Mouse (Mus musculus) CH12.LX (cell line): Measurements from ENCODE around the gene Rpusd4. TPM values are rescaled to one million over a fixed set of nuclear protein-coding genes. Genes with fewer than 3 reads are reported as not detected.

Source experiments
- DNase-seq: peaks from one replicate; pipeline ENCODE4 v3.0.0-alpha.2; 2013; ENCODE audit errors: extremely low read depth
- H3K27ac ChIP-seq: 2 replicates; pipeline ENCODE4 v1.5.1; 2012; ENCODE audit warnings: low read depth, mild to moderate bottlenecking, control low read depth, moderate library complexity; ENCODE audit not compliant: insufficient read depth
- H3K27me3 ChIP-seq: replicated peaks from 2 replicates; pipeline ENCODE3; 2012; ENCODE audit warnings: inconsistent platforms
- H3K36me3 ChIP-seq, 2 experiments: replicated peaks in 1 of 2; 2 replicates each; pipeline versions ENCODE3 to v1.6.1; 2012; ENCODE audit warnings: inconsistent platforms in 1 of 2, low read length in 1 of 2, mild to moderate bottlenecking in 1 of 2, mixed read lengths in 1 of 2, moderate library complexity in 1 of 2; ENCODE audit not compliant: control insufficient read depth in 1 of 2, insufficient read depth in 1 of 2
- H3K4me1 ChIP-seq, 2 experiments: 2 replicates each; pipeline ENCODE4 v1.6.1; 2012; ENCODE audit warnings: inconsistent platforms in 1 of 2, moderate library complexity in 1 of 2; ENCODE audit not compliant: insufficient read depth in 2 of 2, control insufficient read depth in 1 of 2
- H3K4me2 ChIP-seq: 2 replicates; pipeline ENCODE4 v1.6.1; 2012; ENCODE audit warnings: low read depth, mild to moderate bottlenecking, control low read depth; ENCODE audit not compliant: poor library complexity, insufficient read depth, severe bottlenecking
- H3K4me3 ChIP-seq, 3 experiments: fragments of 150-350 bp in 1 of 3; sonication (generic) in 1 of 3; replicated peaks in 1 of 3; 2 replicates each; pipeline versions ENCODE3 to v1.5.1; 2011 to 2012; ENCODE audit warnings: low read depth in 2 of 3, low read length in 2 of 3, mild to moderate bottlenecking in 2 of 3, moderate library complexity in 2 of 3, control low read depth in 1 of 3, improper control_type of control experiment in 1 of 3, inconsistent platforms in 1 of 3, mixed read lengths in 1 of 3; ENCODE audit not compliant: poor library complexity in 1 of 3
- H3K79me2 ChIP-seq: replicated peaks from 2 replicates; pipeline ENCODE4 v1.6.1; 2012; ENCODE audit warnings: mild to moderate bottlenecking, moderate library complexity; ENCODE audit not compliant: control insufficient read depth, poor library complexity, insufficient read depth, severe bottlenecking; ENCODE audit errors: extremely low read depth
- H3K9ac ChIP-seq: 2 replicates; pipeline ENCODE4 v1.6.1; 2012; ENCODE audit warnings: low read depth, mild to moderate bottlenecking, control low read depth, moderate library complexity; ENCODE audit not compliant: insufficient read depth
- H3K9me3 ChIP-seq: replicated peaks from 2 replicates; pipeline ENCODE3; 2012; ENCODE audit warnings: low read length, inconsistent platforms, mixed read lengths
- CHD1 ChIP-seq: IDR thresholded peaks from 2 replicates; pipeline ENCODE4 v1.6.1; 2012; ENCODE audit warnings: low read depth, low read length, improper control_type of control experiment, inconsistent platforms
- EP300 ChIP-seq: IDR thresholded peaks from 2 replicates; pipeline ENCODE4 v1.6.1; 2011; ENCODE audit warnings: low read length, improper control_type of control experiment
- IRF4 ChIP-seq: IDR thresholded peaks from 2 replicates; pipeline ENCODE4 v1.6.1; 2014; ENCODE audit warnings: low read depth, mild to moderate bottlenecking, inconsistent platforms, low read length, improper control_type of control experiment
- JUND ChIP-seq: conservative IDR thresholded peaks from 2 replicates; pipeline ENCODE4 v1.6.1; 2011; ENCODE audit warnings: low read depth, low read length, improper control_type of control experiment
- MAX ChIP-seq: IDR thresholded peaks from 2 replicates; pipeline ENCODE4 v1.6.1; 2011; ENCODE audit warnings: low read length, improper control_type of control experiment
- MAZ ChIP-seq: IDR thresholded peaks from 2 replicates; pipeline ENCODE4 v1.6.1; 2012; ENCODE audit warnings: low read depth, mild to moderate bottlenecking, inconsistent platforms, low read length, improper control_type of control experiment, moderate library complexity
- MXI1 ChIP-seq: IDR thresholded peaks from 2 replicates; pipeline ENCODE4 v1.6.1; 2011; ENCODE audit warnings: mild to moderate bottlenecking, low read depth, low read length, improper control_type of control experiment
- MYC ChIP-seq: IDR thresholded peaks from 2 replicates; pipeline ENCODE4 v1.6.1; 2011; ENCODE audit warnings: low read depth, mild to moderate bottlenecking, improper control_type of control experiment, low read length
- PAX5 ChIP-seq: IDR thresholded peaks from 2 replicates; pipeline ENCODE4 v1.6.1; 2012; ENCODE audit warnings: low read length, inconsistent platforms, mixed read lengths
- POLR2A ChIP-seq: IDR thresholded peaks from 2 replicates; pipeline ENCODE4 v1.6.1; 2011; ENCODE audit warnings: low read depth, mild to moderate bottlenecking, improper control_type of control experiment, low read length
- POLR2AphosphoS2 ChIP-seq: IDR thresholded peaks from 2 replicates; pipeline ENCODE4 v1.6.1; 2011; ENCODE audit warnings: low read depth, low read length, improper control_type of control experiment
- RAD21 ChIP-seq: IDR thresholded peaks from 2 replicates; pipeline ENCODE4 v1.6.1; 2011; ENCODE audit warnings: low read depth, mild to moderate bottlenecking, low read length, improper control_type of control experiment, moderate library complexity
- RCOR1 ChIP-seq: conservative IDR thresholded peaks from 2 replicates; pipeline ENCODE4 v1.6.1; 2012; ENCODE audit warnings: low read depth, mild to moderate bottlenecking, inconsistent platforms, low read length, improper control_type of control experiment
- SMC3 ChIP-seq: IDR thresholded peaks from 2 replicates; pipeline ENCODE4 v1.6.1; 2011; ENCODE audit warnings: low read depth, low read length, improper control_type of control experiment
- TBP ChIP-seq: conservative IDR thresholded peaks from 2 replicates; pipeline ENCODE4 v1.6.1; 2011; ENCODE audit warnings: low read depth, low read length, improper control_type of control experiment
- ZC3H11A ChIP-seq: IDR thresholded peaks from 2 replicates; pipeline ENCODE4 v1.6.1; 2012; ENCODE audit warnings: low read depth, mild to moderate bottlenecking, inconsistent platforms, low read length, improper control_type of control experiment
- ZKSCAN1 ChIP-seq: IDR thresholded peaks from 2 replicates; pipeline ENCODE4 v1.6.1; 2012; ENCODE audit warnings: low read depth, inconsistent platforms, low read length, improper control_type of control experiment, borderline replicate concordance
- ZMIZ1 ChIP-seq: IDR thresholded peaks from 2 replicates; pipeline ENCODE4 v1.6.1; 2012; ENCODE audit warnings: low read depth, mild to moderate bottlenecking, inconsistent platforms, low read length, improper control_type of control experiment
- ZNF384 ChIP-seq: IDR thresholded peaks from 2 replicates; pipeline ENCODE4 v1.6.1; 2012; ENCODE audit warnings: low read depth, low read length, improper control_type of control experiment, inconsistent platforms
- dilution Hi-C: fragments of 300-500 bp; cut with MboI; formaldehyde crosslinking; loops from 2 replicates; pipeline ENCODE4 v1.14.3; 2020; ENCODE audit warnings: low sequenced_read_pairs; ENCODE audit not compliant: extremely low pct_unique_long_range_greater_than_20kb, extremely low pct_ligation_motif_present
- in situ Hi-C: fragments of 300-500 bp; cut with MboI; formaldehyde crosslinking; loops from 3 replicates; pipeline ENCODE4 v1.14.3; 2019; ENCODE audit warnings: low sequenced_read_pairs, low pct_ligation_motif_present, low pct_unique_long_range_greater_than_20kb, mixed read lengths
- polyA plus RNA-seq: library from polyadenylated mRNA; unstranded; fragments of >175 nt; gene quantifications from 2 replicates; pipeline ENCODE4 v1.2.1, GENCODE M21; 2012; ENCODE audit warnings: low read depth; ENCODE audit not compliant: insufficient read length
- total RNA-seq, 2 experiments: library from RNA; depleted of rRNA; stranded (reverse); fragments of 300-350 nt in 1 of 2; fragments of >200 nt in 1 of 2; gene quantifications; 2 replicates each; pipeline ENCODE4 v1.2.3; 2012 to 2014

Rpusd4 gene
- total and polyA plus RNA-seq, 3 experiments = 21.7 to 29.5 (median 27.3) TPM

- Histone ChIP-seq H3K79me2 (no peaks in the 10 kb centered on the region), H3K4me3 (no peak overlapping the region), H3K9ac (no peak overlapping the region), H3K9me3 (peaks cover 4% of the 10 kb centered on the region), H3K4me2 (no peak overlapping the region), H3K27ac (no peak overlapping the region), H3K27me3 (no peaks in the 10 kb centered on the region), H3K4me1 (no peaks in the 10 kb centered on the region), H3K36me3 (no peaks in the 10 kb centered on the region)
- no peak for DNase-seq
- TF ChIP-seq MXI1 (no peak), MYC (no peak), SMC3 (no peak), ZNF384 (no peak), POLR2AphosphoS2 (no peak), EP300 (no peak), POLR2A (no peak), JUND (no peak), ZMIZ1 (no peak), RAD21 (no peak), ZKSCAN1 (no peak), ZC3H11A (no peak), RCOR1 (no peak), CHD1 (no peak), IRF4 (no peak), TBP (no peak), PAX5 (no peak), MAX (no peak)
- dilution Hi-C loops (no loop called here), in situ Hi-C loops (no loop called here)
Measured at GRCm38 (mm10) chr9:35302172-35302571, 34.5 kb downstream of the Rpusd4 start.

DNA sequence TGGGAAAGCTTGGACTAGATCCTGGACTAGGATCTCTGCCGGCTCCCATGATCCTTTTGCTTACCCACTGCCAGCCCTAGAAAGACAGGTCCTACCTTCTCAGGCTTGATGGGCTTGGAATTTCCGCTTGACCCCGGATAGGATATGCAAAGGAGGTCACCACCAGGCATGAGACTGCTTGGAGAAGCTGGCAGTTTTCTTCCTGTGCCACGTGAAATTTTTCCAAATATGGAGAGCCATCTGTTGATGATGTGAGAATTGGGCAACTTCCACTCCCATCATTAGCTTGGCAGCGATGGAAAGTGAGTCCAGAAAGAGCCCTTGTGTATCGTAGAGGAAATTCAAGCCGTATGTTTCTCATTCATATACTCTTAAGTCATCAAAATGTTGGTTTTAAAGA is 39.8 kb downstream of the Rpusd4 start:
- dilution Hi-C loops (no loop called here), in situ Hi-C loops (no loop called here)

More for the DNA sequence above, 39.8 kb downstream of the Rpusd4 start:
- H3K4me2 ChIP-seq = no peak overlapping the region
- no peaks in the 10 kb centered on the region for H3K27me3 ChIP-seq
- DNase-seq = no peak
- no peaks in the 10 kb centered on the region for H3K79me2 ChIP-seq
- no peak overlapping the region for H3K27ac ChIP-seq
- no peaks in the 10 kb centered on the region for H3K9me3 ChIP-seq
- no peak overlapping the region for H3K4me3 ChIP-seq
- H3K4me1 ChIP-seq = no peaks in the 10 kb centered on the region
- H3K36me3 ChIP-seq = no peaks in the 10 kb centered on the region
- no peak for TF ChIP-seq MAZ
- H3K9ac ChIP-seq = no peak overlapping the region
